Mouse (Mus musculus): ENCODE measurements around the gene March11. TPM values are rescaled to one million over a fixed set of nuclear protein-coding genes. Genes with fewer than 3 reads are reported as not detected.
A peak's percentile ranks its signal among the peaks of the same experiment; 100 is the strongest.

Gene March11
- total and polyA plus RNA-seq, 2 experiments from 2014 or later = 5.6 to 6.5 TPM

DNA sequence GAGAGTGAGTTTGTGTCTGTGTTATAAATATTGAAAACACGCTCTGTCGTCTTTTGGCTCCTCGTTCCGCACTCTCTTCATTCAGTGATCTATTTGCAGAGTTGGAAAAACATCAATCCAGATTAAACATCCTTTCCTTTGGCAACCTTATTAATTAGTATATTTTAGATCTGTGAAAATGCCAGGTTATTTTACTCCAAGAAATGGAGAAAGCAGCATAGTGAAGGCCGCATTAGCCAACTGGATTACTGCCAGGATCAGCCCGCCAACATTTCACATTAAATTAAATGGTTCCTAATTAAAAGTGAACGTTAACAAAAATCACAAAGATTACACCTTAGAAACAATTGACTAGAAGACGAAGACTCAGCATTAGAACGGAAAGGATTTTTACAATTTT lies 81.2 kb downstream of the March11 start:
- 70% methylated on average over 9 of the region's 9 CpGs for WGBS
- TF ChIP-seq CTCF (IDR thresholded peaks at IDR 0.05) = no peak
- H3K4me1 ChIP-seq (ENCODE audit: insufficient read depth, low read length) = no peaks in the 10 kb centered on the region
- no peak overlapping the region for H3K27ac ChIP-seq (ENCODE audit: low read depth, low read length)
- DNase-seq (ENCODE audit: low spot score) (peak; percentile 30), ATAC-seq (ENCODE audit: low FRiP score) (no peak)
- H3K4me2 ChIP-seq (ENCODE audit: low read depth, low read length, poor library complexity, severe bottlenecking) = no peak overlapping the region
- H3K27me3 ChIP-seq (ENCODE audit: insufficient read depth, low read length) = no peaks in the 10 kb centered on the region
- H3K9ac ChIP-seq (replicated peaks; ENCODE audit: low read length, poor library complexity, severe bottlenecking) = no peak overlapping the region
- no peaks in the 10 kb centered on the region for H3K36me3 ChIP-seq (ENCODE audit: insufficient read depth, low read length)
- H3K4me3 ChIP-seq (ENCODE audit: low read depth, low read length) = no peak overlapping the region
- no peaks in the 10 kb centered on the region for H3K9me3 ChIP-seq (ENCODE audit: low read length)

- ATAC-seq (ENCODE audit: low FRiP score) = no peak
- DNase-seq (ENCODE audit: low spot score) = no peak
- H3K4me2 ChIP-seq (ENCODE audit: low read depth, low read length, poor library complexity, severe bottlenecking) = no peak overlapping the region
- no peak overlapping the region for H3K27ac ChIP-seq (ENCODE audit: low read depth, low read length)
- no peaks in the 10 kb centered on the region for H3K9me3 ChIP-seq (ENCODE audit: low read length)
- H3K4me3 ChIP-seq (ENCODE audit: low read depth, low read length) = no peak overlapping the region
- H3K27me3 ChIP-seq (ENCODE audit: insufficient read depth, low read length) = no peaks in the 10 kb centered on the region
- no peaks in the 10 kb centered on the region for H3K4me1 ChIP-seq (ENCODE audit: insufficient read depth, low read length)
- H3K36me3 ChIP-seq (ENCODE audit: insufficient read depth, low read length) = no peaks in the 10 kb centered on the region
- no peak for TF ChIP-seq CTCF (IDR thresholded peaks at IDR 0.05)
- WGBS = 96% methylated on average over 2 of the region's 2 CpGs
- H3K9ac ChIP-seq (replicated peaks; ENCODE audit: low read length, poor library complexity, severe bottlenecking) = no peak overlapping the region
Measured at GRCm38 (mm10) chr15:26396556-26396955, 87.7 kb downstream of the March11 start.

DNA sequence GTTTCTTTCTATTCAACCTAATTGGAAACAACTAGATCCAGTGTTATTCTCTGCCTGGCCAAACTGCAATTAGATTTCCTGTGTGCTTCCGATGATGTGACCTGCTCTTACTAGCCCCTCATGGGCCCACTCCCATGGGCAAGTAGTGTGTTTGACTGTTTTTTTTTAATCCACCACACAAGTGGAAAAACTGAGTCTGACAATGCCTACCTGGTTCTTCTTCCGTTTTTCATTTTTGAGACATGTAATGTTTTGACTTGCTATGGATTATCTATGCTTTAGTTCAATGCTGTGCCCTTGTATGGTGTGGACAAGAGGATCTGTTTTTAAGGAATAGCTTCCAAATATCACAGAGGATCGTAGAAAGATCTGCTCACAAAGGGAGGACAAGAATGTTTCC lies 116.4 kb downstream of the March11 start:
- 94% methylated on average over 3 of the region's 3 CpGs for WGBS
- Histone ChIP-seq H3K27me3 (ENCODE audit: insufficient read depth, low read length) (no peaks in the 10 kb centered on the region), H3K4me3 (ENCODE audit: low read depth, low read length) (no peak overlapping the region), H3K9ac (replicated peaks; ENCODE audit: low read length, poor library complexity, severe bottlenecking) (no peak overlapping the region), H3K27ac (ENCODE audit: low read depth, low read length) (no peak overlapping the region), H3K4me2 (ENCODE audit: low read depth, low read length, poor library complexity, severe bottlenecking) (no peak overlapping the region), H3K4me1 (ENCODE audit: insufficient read depth, low read length) (no peaks in the 10 kb centered on the region), H3K9me3 (ENCODE audit: low read length) (no peaks in the 10 kb centered on the region), H3K36me3 (ENCODE audit: insufficient read depth, low read length) (no peaks in the 10 kb centered on the region)
- DNase-seq (ENCODE audit: low spot score) (no peak), ATAC-seq (ENCODE audit: low FRiP score) (no peak)
- no peak for TF ChIP-seq CTCF (IDR thresholded peaks at IDR 0.05)

DNA sequence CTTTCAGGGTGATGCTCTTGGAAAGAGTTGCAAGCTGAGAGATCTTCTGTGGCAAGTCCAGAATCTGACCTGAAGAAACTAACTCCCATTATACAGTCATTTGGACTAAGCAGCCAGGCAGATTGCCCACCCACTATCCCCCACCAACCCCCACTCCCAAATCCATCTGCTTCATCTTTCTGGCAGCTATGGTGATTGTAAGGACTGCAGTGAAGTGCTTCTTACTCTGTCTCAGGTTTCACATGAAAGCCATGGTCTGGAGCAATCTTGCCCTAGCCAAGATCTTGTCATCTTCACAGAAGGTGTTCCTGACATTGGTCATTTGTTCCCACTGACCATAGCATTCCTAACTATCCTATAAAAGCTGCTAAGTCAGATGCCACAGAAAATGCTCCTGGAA lies 117.4 kb downstream of the March11 start:
- Histone ChIP-seq H3K27me3 (ENCODE audit: insufficient read depth, low read length) (no peaks in the 10 kb centered on the region), H3K4me1 (ENCODE audit: insufficient read depth, low read length) (no peaks in the 10 kb centered on the region), H3K36me3 (ENCODE audit: insufficient read depth, low read length) (no peaks in the 10 kb centered on the region), H3K4me2 (ENCODE audit: low read depth, low read length, poor library complexity, severe bottlenecking) (no peak overlapping the region), H3K9ac (replicated peaks; ENCODE audit: low read length, poor library complexity, severe bottlenecking) (no peak overlapping the region), H3K9me3 (ENCODE audit: low read length) (no peaks in the 10 kb centered on the region), H3K27ac (ENCODE audit: low read depth, low read length) (no peak overlapping the region), H3K4me3 (ENCODE audit: low read depth, low read length) (no peak overlapping the region)
- TF ChIP-seq CTCF (IDR thresholded peaks at IDR 0.05) = no peak
- no peak for DNase-seq (ENCODE audit: low spot score)
- ATAC-seq (ENCODE audit: low FRiP score) = no peak

DNA sequence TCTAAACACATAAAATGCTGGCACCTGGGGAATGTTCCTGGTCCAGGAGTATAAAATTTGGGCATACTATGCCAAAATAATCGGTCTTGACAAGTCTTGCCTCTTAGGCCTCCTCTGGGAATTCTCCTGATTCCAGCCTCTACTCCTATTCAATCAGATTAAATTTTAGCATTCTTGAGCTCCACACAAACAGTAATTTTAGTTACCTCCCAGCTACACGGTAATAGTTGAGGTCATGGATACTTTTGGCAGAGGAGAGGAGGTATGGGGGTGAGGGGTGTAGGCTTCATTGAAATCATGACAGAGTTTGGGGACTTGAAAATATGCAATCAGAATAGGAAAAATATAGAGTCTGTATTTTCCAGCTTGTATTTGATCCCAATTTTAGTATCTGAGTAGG lies 121.7 kb downstream of the March11 start:
- H3K4me3 ChIP-seq (ENCODE audit: low read depth, low read length) = no peak overlapping the region
- no peaks in the 10 kb centered on the region for H3K36me3 ChIP-seq (ENCODE audit: insufficient read depth, low read length)
- DNase-seq (ENCODE audit: low spot score) = no peak
- no peak overlapping the region for H3K27ac ChIP-seq (ENCODE audit: low read depth, low read length)
- no peaks in the 10 kb centered on the region for H3K27me3 ChIP-seq (ENCODE audit: insufficient read depth, low read length)
- TF ChIP-seq CTCF (IDR thresholded peaks at IDR 0.05) = no peak
- no peak overlapping the region for H3K9ac ChIP-seq (replicated peaks; ENCODE audit: low read length, poor library complexity, severe bottlenecking)
- 79% methylated on average over 2 of the region's 2 CpGs for WGBS
- no peaks in the 10 kb centered on the region for H3K9me3 ChIP-seq (ENCODE audit: low read length)
- H3K4me1 ChIP-seq (ENCODE audit: insufficient read depth, low read length) = no peaks in the 10 kb centered on the region
- no peak for ATAC-seq (ENCODE audit: low FRiP score)
- H3K4me2 ChIP-seq (ENCODE audit: low read depth, low read length, poor library complexity, severe bottlenecking) = no peak overlapping the region

GRCm38 (mm10) chr15:26432676-26433075 lies 123.8 kb downstream of the March11 start:
- no peak for TF ChIP-seq CTCF (IDR thresholded peaks at IDR 0.05)
- WGBS = 83% methylated on average over 2 of the region's 2 CpGs
- H3K4me1 ChIP-seq (ENCODE audit: insufficient read depth, low read length) = no peaks in the 10 kb centered on the region
- no peak overlapping the region for H3K9ac ChIP-seq (replicated peaks; ENCODE audit: low read length, poor library complexity, severe bottlenecking)
- DNase-seq (ENCODE audit: low spot score) = no peak
- H3K9me3 ChIP-seq (ENCODE audit: low read length) = no peaks in the 10 kb centered on the region
- H3K36me3 ChIP-seq (ENCODE audit: insufficient read depth, low read length) = no peaks in the 10 kb centered on the region
- no peak overlapping the region for H3K4me3 ChIP-seq (ENCODE audit: low read depth, low read length)
- ATAC-seq (ENCODE audit: low FRiP score) = no peak
- no peak overlapping the region for H3K27ac ChIP-seq (ENCODE audit: low read depth, low read length)
- H3K4me2 ChIP-seq (ENCODE audit: low read depth, low read length, poor library complexity, severe bottlenecking) = no peak overlapping the region
- no peaks in the 10 kb centered on the region for H3K27me3 ChIP-seq (ENCODE audit: insufficient read depth, low read length)
